Mouse (Mus musculus): ENCODE data around the gene Cacna1c.

DNA sequence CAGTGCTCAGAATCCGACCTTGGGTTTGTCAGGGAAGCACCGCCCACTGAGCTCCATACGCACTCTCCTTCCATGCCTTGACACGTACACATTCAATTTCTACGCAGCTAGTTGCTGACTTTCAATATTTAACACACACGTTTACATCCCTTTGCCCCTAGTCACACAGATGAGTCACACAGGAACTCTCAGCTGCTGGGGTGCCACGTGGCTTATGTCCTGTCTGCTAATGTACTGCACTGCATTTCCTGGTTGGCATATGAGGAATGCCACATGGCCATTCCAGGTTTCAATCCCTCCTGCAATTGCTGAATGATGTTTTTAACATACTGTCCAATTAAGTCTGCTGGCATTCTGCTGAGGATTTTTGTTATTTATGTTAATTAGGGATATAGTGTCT is 574.4 kb downstream of the Cacna1c start:
- TF ChIP-seq FLI1 (IDR thresholded peaks at IDR 0.05; ENCODE audit: low read length) (no peak), GATA1 (IDR thresholded peaks at IDR 0.05; ENCODE audit: borderline replicate concordance, low read length) (no peak)

Data from megakaryocyte, embryonic 14.5 days (primary cell).